Mouse (Mus musculus): ENCODE results near the gene Pin4. TPM values are rescaled to one million over a fixed set of nuclear protein-coding genes. Genes with fewer than 3 reads are reported as not detected.

Pin4 gene
- polyA plus RNA-seq (2015; fragmentation: Nextera tagmentation; extraction: Ambion mirVana), result 61.5 and 71.5 TPM in 2 replicates

DNA sequence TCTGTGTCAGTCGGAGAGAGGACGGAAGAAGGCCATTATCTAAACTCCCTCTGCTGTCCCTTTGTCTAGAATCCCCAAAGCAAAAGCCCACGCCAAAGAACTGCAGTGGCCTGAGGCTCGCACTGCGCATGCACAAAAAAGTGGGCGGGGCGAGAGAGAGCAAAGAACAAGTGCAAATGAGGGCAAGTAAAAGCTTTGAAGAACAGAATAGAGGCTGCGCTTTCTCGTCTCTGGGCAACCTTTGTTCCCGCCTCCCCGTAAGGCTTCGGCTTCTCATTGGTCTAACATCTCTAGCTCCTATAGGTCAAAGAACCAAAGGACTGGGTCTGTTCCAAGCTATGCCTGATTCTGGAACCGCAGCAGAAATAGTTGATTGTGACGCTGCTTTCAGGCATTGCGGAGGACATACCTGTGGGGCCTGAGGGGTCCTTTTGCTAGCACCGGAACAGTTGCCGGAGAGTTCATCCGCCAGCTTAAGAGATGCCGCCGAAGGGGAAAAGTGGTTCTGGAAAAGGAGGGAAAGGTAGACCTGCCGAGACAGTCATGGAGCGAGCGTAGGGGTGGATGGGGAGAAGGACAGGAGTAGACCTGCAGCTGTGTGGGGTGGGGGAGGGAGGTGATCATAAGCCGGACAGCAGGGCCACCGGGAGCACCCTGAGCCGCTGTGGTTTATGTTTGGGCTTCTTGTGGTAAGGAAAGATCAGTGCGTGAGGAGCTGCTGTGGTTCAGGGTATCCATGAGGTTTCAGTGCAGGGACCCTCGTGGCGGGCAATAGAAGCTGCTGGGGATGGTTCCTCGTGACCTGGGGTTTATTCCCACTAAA lies at the start of gene Pin4:
TSS of gene Pin4 (plus strand) at position 406 of the 823 bp plus-strand sequence.
- Histone ChIP-seq H3K4me1 (peaks cover 5% of the 10 kb centered on the region), H3K27ac (replicated peaks) (peak within 1 kb of the TSS; percentile 84), H3K9me3 (no peaks in the 10 kb centered on the region), H3K4me2 (replicated peaks) (peak within 1 kb of the TSS; percentile 51), H3K4me3 (peak within 1 kb of the TSS; percentile 65), H3K36me3 (peaks cover 1% of the 10 kb centered on the region; the same call in 1 of the 2 replicates), H3K9ac (replicated peaks) (peak within 1 kb of the TSS; percentile 58), H3K27me3 (no peaks in the 10 kb centered on the region)
- WGBS, result 24% methylated on average over 30 of the region's 30 CpGs
- peak; percentile 98 for ATAC-seq (replicated peaks)

- WGBS, result 25% methylated on average over 61 of the region's 61 CpGs
- Histone ChIP-seq H3K27me3 (no peaks in the 10 kb centered on the region), H3K9me3 (no peaks in the 10 kb centered on the region), H3K9ac (replicated peaks) (peak within 1 kb of the TSS; percentile 59), H3K27ac (replicated peaks) (peak within 1 kb of the TSS; percentile 80), H3K36me3 (no peaks in the 10 kb centered on the region), H3K4me3 (peak within 1 kb of the TSS; percentile 54), H3K4me1 (peaks cover 43% of the 10 kb centered on the region), H3K4me2 (replicated peaks) (peak within 1 kb of the TSS; percentile 62)
- peak; percentile 97 for ATAC-seq (replicated peaks)
Measured at GRCm38 (mm10) chrX:102070591-102071471, 48.4 kb upstream of the Pin4 start, which contains the start of gene Rtl5. Rtl5 (minus strand) TSS chrX:102071304.

DNA sequence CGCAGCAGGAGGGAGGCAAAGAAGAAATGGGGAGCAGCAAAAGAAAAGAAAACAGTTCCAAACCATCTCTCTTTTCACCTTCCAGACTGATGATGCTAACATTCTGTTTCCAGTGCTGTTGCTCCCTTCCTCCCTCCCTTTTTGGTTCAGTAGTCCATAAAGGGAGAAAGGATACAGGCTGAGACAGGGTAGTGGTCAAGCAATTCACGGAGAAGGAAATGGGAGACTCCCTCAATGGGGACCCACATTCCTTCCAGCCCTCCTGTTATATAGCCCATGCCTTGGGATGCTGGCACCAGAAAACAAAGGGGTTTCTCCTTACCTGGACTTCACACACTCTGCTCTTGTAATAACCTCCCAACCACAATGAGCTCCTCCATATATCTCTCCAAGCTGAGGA lies 47.7 kb upstream of the Pin4 start:
- ATAC-seq (replicated peaks), result peak; percentile 32
- H3K27ac ChIP-seq (replicated peaks), result peak overlapping the region; percentile 80
- WGBS, result 19% methylated on average over 2 of the region's 2 CpGs
- no peaks in the 10 kb centered on the region for H3K36me3 ChIP-seq
- no peaks in the 10 kb centered on the region for H3K9me3 ChIP-seq
- no peaks in the 10 kb centered on the region for H3K27me3 ChIP-seq
- H3K4me1 ChIP-seq, result peaks cover 41% of the 10 kb centered on the region
- peak overlapping the region; percentile 54 for H3K4me3 ChIP-seq
- H3K9ac ChIP-seq (replicated peaks), result peak overlapping the region; percentile 59
- peak overlapping the region; percentile 62 for H3K4me2 ChIP-seq (replicated peaks)

DNA sequence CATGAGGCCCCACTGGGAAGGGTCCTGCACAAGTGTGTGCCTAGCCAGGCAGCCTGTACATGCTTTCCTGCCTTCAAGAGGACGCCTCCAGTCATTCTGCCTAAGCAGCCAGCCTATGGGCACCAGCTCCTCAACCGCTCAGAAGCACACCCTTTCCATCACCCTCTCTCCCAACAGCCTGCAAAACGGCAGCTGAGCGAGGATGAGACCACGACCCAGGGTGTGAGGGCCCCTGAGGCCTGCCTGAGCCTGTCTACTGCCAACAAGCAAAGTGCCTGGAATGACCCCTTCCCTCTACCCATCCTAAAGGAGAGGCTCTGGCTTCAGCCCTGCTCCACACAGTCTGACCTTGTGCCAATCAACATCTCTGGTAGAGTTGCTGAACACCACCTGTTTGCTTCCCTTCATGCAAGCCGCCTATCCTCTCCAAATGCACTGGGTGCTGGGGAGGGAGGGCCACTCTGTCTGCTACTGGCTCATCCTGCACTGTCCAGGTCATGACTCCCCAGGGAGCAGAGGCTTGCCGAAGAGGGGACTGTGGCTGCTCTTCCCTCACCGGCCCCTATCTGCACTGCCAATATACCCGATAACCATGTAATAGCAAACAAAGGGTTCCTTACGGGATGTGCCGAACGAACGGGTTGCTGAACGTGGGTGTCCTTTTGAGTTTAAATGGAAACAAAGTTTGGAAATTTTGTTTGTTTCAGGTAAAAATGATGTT lies 45.5 kb upstream of the Pin4 start:
- Histone ChIP-seq H3K9ac (replicated peaks) (no peak overlapping the region), H3K27ac (replicated peaks) (no peak overlapping the region), H3K9me3 (no peaks in the 10 kb centered on the region), H3K36me3 (no peaks in the 10 kb centered on the region), H3K4me1 (peaks cover 21% of the 10 kb centered on the region), H3K27me3 (no peaks in the 10 kb centered on the region), H3K4me3 (no peak overlapping the region), H3K4me2 (replicated peaks) (no peak overlapping the region)
- 79% methylated on average over 14 of the region's 14 CpGs for WGBS
- no peak for ATAC-seq (replicated peaks)

DNA sequence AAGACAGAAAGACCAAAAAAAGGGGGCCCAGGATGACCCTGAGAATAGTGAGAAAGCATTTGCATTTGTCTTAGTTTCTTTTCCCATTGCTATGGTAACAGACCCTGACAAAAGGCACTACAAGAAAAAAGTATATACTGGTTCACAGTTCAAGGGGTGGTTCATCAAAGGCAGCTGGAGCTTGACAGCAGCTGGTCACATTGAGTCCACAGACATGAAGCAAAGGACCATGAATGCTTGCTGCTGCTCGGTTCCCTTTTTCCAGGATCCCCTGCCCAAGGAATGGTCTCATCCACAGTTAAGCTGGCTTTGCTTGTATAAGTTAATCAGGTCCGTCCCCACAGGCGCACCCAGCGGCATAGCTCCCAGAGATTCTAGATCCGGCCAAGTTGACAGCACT lies 44.8 kb upstream of the Pin4 start:
- ATAC-seq (replicated peaks), result no peak

GRCm38 (mm10) chrX:102075158-102075557 lies 44.1 kb upstream of the Pin4 start:
- Histone ChIP-seq H3K27me3 (no peaks in the 10 kb centered on the region), H3K27ac (replicated peaks) (no peak overlapping the region), H3K9ac (replicated peaks) (no peak overlapping the region), H3K36me3 (no peaks in the 10 kb centered on the region), H3K9me3 (no peaks in the 10 kb centered on the region), H3K4me3 (no peak overlapping the region), H3K4me1 (peaks cover 10% of the 10 kb centered on the region), H3K4me2 (replicated peaks) (no peak overlapping the region)
- no peak for ATAC-seq (replicated peaks)
- WGBS, result 81% methylated on average over 4 of the region's 4 CpGs

More for the DNA sequence above, 44.8 kb upstream of the Pin4 start:
- Histone ChIP-seq H3K4me3 (no peak overlapping the region), H3K9ac (replicated peaks) (no peak overlapping the region), H3K4me2 (replicated peaks) (no peak overlapping the region), H3K4me1 (peaks cover 17% of the 10 kb centered on the region), H3K9me3 (no peaks in the 10 kb centered on the region), H3K36me3 (no peaks in the 10 kb centered on the region), H3K27me3 (no peaks in the 10 kb centered on the region), H3K27ac (replicated peaks) (no peak overlapping the region)
- WGBS, result 72% methylated on average over 5 of the region's 5 CpGs

GRCm38 (mm10) chrX:102076886-102077765 lies 42.1 kb upstream of the Pin4 start:
- no peak for ATAC-seq (replicated peaks)
- Histone ChIP-seq H3K4me1 (peaks cover 18% of the 10 kb centered on the region), H3K9ac (replicated peaks) (no peak overlapping the region), H3K4me3 (no peak overlapping the region), H3K27ac (replicated peaks) (no peak overlapping the region), H3K36me3 (no peaks in the 10 kb centered on the region), H3K9me3 (no peaks in the 10 kb centered on the region), H3K4me2 (replicated peaks) (no peak overlapping the region), H3K27me3 (no peaks in the 10 kb centered on the region)
- 78% methylated on average over 7 of the region's 7 CpGs for WGBS

DNA sequence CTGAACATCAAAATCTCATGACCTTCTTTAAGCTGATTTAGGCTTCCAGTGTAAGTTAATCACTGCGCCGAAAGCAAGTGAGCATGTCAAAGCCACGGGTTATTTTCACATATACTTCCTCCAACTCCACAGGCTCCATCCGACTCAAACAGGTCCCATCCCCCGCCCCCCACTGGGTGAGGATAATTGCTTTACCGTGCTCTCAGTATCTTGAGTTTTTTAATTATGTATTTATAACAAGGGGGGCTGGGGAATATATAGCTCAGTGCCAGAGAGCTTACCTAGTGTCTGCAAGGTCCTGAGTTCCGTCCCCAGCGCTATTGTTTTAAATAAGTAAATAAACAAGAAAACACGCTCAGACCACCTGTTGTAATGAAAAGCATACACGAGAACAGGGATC lies 38.2 kb upstream of the Pin4 start:
- Histone ChIP-seq H3K9me3 (no peaks in the 10 kb centered on the region), H3K4me1 (peaks cover 31% of the 10 kb centered on the region), H3K9ac (replicated peaks) (no peak overlapping the region), H3K27ac (replicated peaks) (peak overlapping the region; percentile 94), H3K4me2 (replicated peaks) (no peak overlapping the region), H3K27me3 (no peaks in the 10 kb centered on the region), H3K4me3 (no peak overlapping the region), H3K36me3 (no peaks in the 10 kb centered on the region)
- WGBS, result 43% methylated on average over 10 of the region's 10 CpGs
- ATAC-seq (replicated peaks), result no peak

DNA sequence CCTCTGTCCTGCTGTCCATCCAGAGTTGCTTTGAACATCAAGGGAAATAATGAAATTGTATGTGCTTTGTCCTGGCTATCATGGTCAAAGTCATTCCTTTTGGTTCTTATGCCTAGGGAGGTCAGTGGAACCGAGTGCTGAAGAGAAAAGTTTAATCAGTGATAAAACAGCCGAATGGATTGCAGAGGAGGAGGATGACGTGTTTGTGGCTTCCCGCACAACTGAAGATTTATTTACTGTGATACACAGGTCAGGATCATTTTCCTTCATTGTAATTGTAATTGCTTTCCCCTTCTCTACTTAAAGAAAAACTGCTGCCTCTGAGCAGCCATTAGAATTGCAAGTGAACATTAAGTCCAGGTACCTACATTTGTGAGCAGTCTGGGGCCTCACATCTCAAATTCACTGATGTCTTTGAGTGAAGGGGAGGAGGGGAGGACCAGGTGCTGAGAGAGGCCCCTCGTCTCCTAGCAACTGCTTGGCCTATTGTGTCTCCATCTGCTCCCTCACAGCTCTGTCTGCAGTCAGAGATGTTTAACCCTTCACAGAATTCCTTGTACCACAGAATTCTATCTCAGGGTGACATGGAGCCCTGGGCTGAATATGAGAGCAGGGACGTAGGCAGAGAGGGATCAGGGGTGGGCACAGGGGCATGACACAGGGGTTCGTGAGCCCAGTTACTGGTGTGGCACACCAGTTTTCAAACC lies 37.5 kb upstream of the Pin4 start:
- no peaks in the 10 kb centered on the region for H3K9me3 ChIP-seq
- no peaks in the 10 kb centered on the region for H3K36me3 ChIP-seq
- peak overlapping the region; percentile 20 for H3K4me2 ChIP-seq (replicated peaks)
- no peak overlapping the region for H3K4me3 ChIP-seq
- 27% methylated on average over 7 of the region's 7 CpGs for WGBS
- H3K9ac ChIP-seq (replicated peaks), result no peak overlapping the region
- H3K27ac ChIP-seq (replicated peaks), result peak overlapping the region; percentile 94
- peak; percentile 96 for ATAC-seq (replicated peaks)
- no peaks in the 10 kb centered on the region for H3K27me3 ChIP-seq
- peaks cover 31% of the 10 kb centered on the region for H3K4me1 ChIP-seq

GRCm38 (mm10) chrX:102082340-102082739 lies 36.9 kb upstream of the Pin4 start:
- 31% methylated on average over 5 of the region's 5 CpGs for WGBS
- Histone ChIP-seq H3K27ac (replicated peaks) (peak overlapping the region; percentile 94), H3K4me2 (replicated peaks) (peak overlapping the region; percentile 20), H3K27me3 (no peaks in the 10 kb centered on the region), H3K36me3 (no peaks in the 10 kb centered on the region), H3K9ac (replicated peaks) (no peak overlapping the region), H3K4me3 (no peak overlapping the region), H3K4me1 (peaks cover 31% of the 10 kb centered on the region), H3K9me3 (no peaks in the 10 kb centered on the region)
- peak; percentile 30; the same call in 1 of the 2 replicates for ATAC-seq (replicated peaks)
